Mouse (Mus musculus) megakaryocyte, embryonic 14.5 days (primary cell): ENCODE data around the gene Epha2.

ENCODE experiments used
- FLI1 ChIP-seq: IDR thresholded peaks from 2 replicates; pipeline ENCODE4 v1.6.1; 2012; ENCODE audit warnings: low read length, inconsistent platforms, mixed read lengths
- GATA1 ChIP-seq: IDR thresholded peaks from 3 replicates; pipeline ENCODE4 v1.6.1; 2012; ENCODE audit warnings: mixed read lengths, low read length, inconsistent platforms, borderline replicate concordance

DNA sequence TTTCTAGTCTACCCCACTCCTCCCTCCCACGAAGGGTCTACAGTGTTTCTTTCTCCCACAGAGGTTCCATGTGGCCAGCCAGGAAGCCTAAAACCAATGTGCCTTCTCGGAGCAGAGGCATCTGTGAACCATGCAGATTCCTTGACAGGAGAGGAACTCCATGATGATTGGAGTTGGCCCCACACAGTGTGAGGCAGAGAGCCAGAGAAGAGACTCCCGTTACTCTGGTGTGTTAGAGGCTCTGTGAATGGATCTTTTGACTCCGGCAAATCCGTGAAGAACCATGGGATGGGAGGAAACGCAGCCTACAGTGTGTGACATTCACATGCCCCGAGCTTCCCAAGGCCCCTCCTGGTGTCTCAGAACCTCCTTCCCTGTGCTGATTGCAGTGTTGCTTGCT is 42.5 kb downstream of the Epha2 start:
- no peak for TF ChIP-seq FLI1
- no peak for TF ChIP-seq GATA1
